Mouse (Mus musculus) liver, postnatal 0 days (tissue): ENCODE data around the gene Fbxo10. TPM values are rescaled to one million over a fixed set of nuclear protein-coding genes. Genes with fewer than 3 reads are reported as not detected.
"Not testable (repeated sequence)": the region's sequence is repeated elsewhere in the genome, so short reads cannot be mapped to it uniquely, and the experiment has no call there.

Experiments used
- ATAC-seq: fragments of 200-750 bp; cut with Nextera tagmentation; 2 replicates; pipeline ENCODE4 v1.8.0; 2017; ENCODE audit warnings: mild to moderate bottlenecking, moderate library complexity
- DNase-seq: peaks from one replicate; pipeline ENCODE4 v3.0.0-alpha.2; 2016
- H3K27ac ChIP-seq: fragments of 300-500 bp; sonication (generic); 2 replicates; pipeline ENCODE4 v1.5.1; 2014; ENCODE audit warnings: antibody characterized with exemption, moderate library complexity, mild to moderate bottlenecking, low read depth
- H3K27me3 ChIP-seq: fragments of 300-500 bp; sonication (generic); 2 replicates; pipeline ENCODE4 v1.6.1; 2014; ENCODE audit warnings: low read length, control low read depth, mixed read lengths; ENCODE audit not compliant: insufficient read depth
- H3K36me3 ChIP-seq: fragments of 300-500 bp; sonication (generic); replicated peaks from 2 replicates; pipeline ENCODE4 v1.6.1; 2014; ENCODE audit warnings: mild to moderate bottlenecking, control low read depth, low read length, moderate library complexity, mixed read lengths; ENCODE audit not compliant: insufficient read depth
- H3K4me1 ChIP-seq: fragments of 300-500 bp; sonication (generic); 2 replicates; pipeline ENCODE4 v1.6.1; 2014; ENCODE audit warnings: antibody characterized with exemption, mild to moderate bottlenecking, control low read depth; ENCODE audit not compliant: insufficient read depth
- H3K4me2 ChIP-seq: fragments of 300-500 bp; sonication (generic); 2 replicates; pipeline ENCODE4 v1.6.1; 2014; ENCODE audit warnings: low read depth, mild to moderate bottlenecking, low read length, moderate library complexity, mixed read lengths
- H3K4me3 ChIP-seq: fragments of 300-500 bp; sonication (generic); 2 replicates; pipeline ENCODE4 v1.5.1; 2014; ENCODE audit warnings: low read depth, low read length
- H3K9ac ChIP-seq: fragments of 300-500 bp; sonication (generic); replicated peaks from 2 replicates; pipeline ENCODE4 v1.6.1; 2014; ENCODE audit warnings: mild to moderate bottlenecking, moderate library complexity
- H3K9me3 ChIP-seq: fragments of 300-500 bp; sonication (generic); 2 replicates; pipeline ENCODE4 v1.6.1; 2016; ENCODE audit warnings: mild to moderate bottlenecking, control low read depth, low read length, mixed read lengths
- CTCF ChIP-seq: sonication (generic); IDR thresholded peaks from 2 replicates; pipeline ENCODE4 v1.5.1; 2016; ENCODE audit warnings: antibody characterized with exemption, low read depth
- EP300 ChIP-seq: IDR thresholded peaks from 2 replicates; pipeline ENCODE4 v1.6.1; 2016; ENCODE audit warnings: antibody characterized with exemption, low read depth, mild to moderate bottlenecking
- WGBS: fragments of 180-500 bp; shearing (Covaris S2); extraction: QIAGEN DNeasy Blood & Tissue Kit; methylation state at CpG from one replicate; pipeline ENCODE4 v1.1.7; 2014; ENCODE audit not compliant: insufficient replicate concordance; 5-methylcytosine and 5-hydroxymethylcytosine counted together
- polyA plus RNA-seq: library from polyadenylated mRNA; unstranded; fragments of >200 nt; fragmentation: Nextera tagmentation; extraction: Ambion mirVana; gene quantifications from 2 replicates; pipeline ENCODE4 v1.2.1, GENCODE M21; 2015

The Fbxo10 gene
- polyA plus RNA-seq, 1 experiment from 2014 or later = 2.0 TPM

GRCm38 (mm10) chr4:45107066-45107465 is 22.7 kb upstream of the Fbxo10 start:
- 0 out of 2 replicates have a peak, but pooled peaks have one; percentile 24 for ATAC-seq
- peak overlapping the region; percentile 83 for H3K27ac ChIP-seq

GRCm38 (mm10) chr4:45106409-45106808 is 22.0 kb upstream of the Fbxo10 start:
- peak overlapping the region; percentile 71 for H3K4me2 ChIP-seq
- no peak overlapping the region for H3K27ac ChIP-seq
- ATAC-seq (no peak), DNase-seq (no peak)
- peak overlapping the region; percentile 63 for H3K4me3 ChIP-seq
- peaks cover 15% of the 10 kb centered on the region for H3K4me1 ChIP-seq
- H3K9ac ChIP-seq = no peak overlapping the region; the same call in 1 of the 2 replicates
- WGBS = 43% methylated on average over 5 of the region's 5 CpGs
- peaks cover 23% of the 10 kb centered on the region for H3K36me3 ChIP-seq
- no peaks in the 10 kb centered on the region for H3K27me3 ChIP-seq
- TF ChIP-seq CTCF = peak; percentile 29; the same call in 1 of the 2 replicates
- TF ChIP-seq EP300 = no peak
- H3K9me3 ChIP-seq = no peaks in the 10 kb centered on the region

More at GRCm38 (mm10) chr4:45107066-45107465, 22.7 kb upstream of the Fbxo10 start:
- H3K4me3 ChIP-seq = peak overlapping the region; percentile 63
- peaks cover 23% of the 10 kb centered on the region for H3K36me3 ChIP-seq
- H3K4me2 ChIP-seq = peak overlapping the region; percentile 71
- no peaks in the 10 kb centered on the region for H3K27me3 ChIP-seq
- no peak for DNase-seq
- WGBS = 4% methylated on average over 4 of the region's 4 CpGs
- TF ChIP-seq EP300 (no peak), CTCF (no peak)
- H3K4me1 ChIP-seq = peaks cover 15% of the 10 kb centered on the region
- peak overlapping the region; percentile 77 for H3K9ac ChIP-seq
- H3K9me3 ChIP-seq = no peaks in the 10 kb centered on the region

- TF ChIP-seq CTCF (peak; percentile 96), EP300 (no peak)
- ATAC-seq (no peak), DNase-seq (peak; percentile 82)
- no peak overlapping the region for H3K27ac ChIP-seq
- no peaks in the 10 kb centered on the region for H3K4me1 ChIP-seq
- H3K36me3 ChIP-seq = no peaks in the 10 kb centered on the region; the same call in 1 of the 2 replicates
- H3K9me3 ChIP-seq = no peaks in the 10 kb centered on the region
- no peak overlapping the region for H3K9ac ChIP-seq
- no peaks in the 10 kb centered on the region for H3K27me3 ChIP-seq
- no peak overlapping the region for H3K4me3 ChIP-seq
- H3K4me2 ChIP-seq = no peak overlapping the region
- WGBS = 24% methylated on average over 7 of the region's 7 CpGs
Measured at GRCm38 (mm10) chr4:45097198-45097872, 12.9 kb upstream of the Fbxo10 start.

GRCm38 (mm10) chr4:45084895-45085290 is 489 bp upstream of the Fbxo10 start:
- peak overlapping the region; percentile 100 for H3K4me2 ChIP-seq
- H3K4me1 ChIP-seq = peaks cover 15% of the 10 kb centered on the region; the same call in 1 of the 2 replicates
- 52% methylated on average over 8 of the region's 8 CpGs for WGBS
- peak overlapping the region; percentile 95 for H3K4me3 ChIP-seq
- DNase-seq (no peak), ATAC-seq (no peak)
- H3K27me3 ChIP-seq = no peaks in the 10 kb centered on the region
- H3K9me3 ChIP-seq = no peaks in the 10 kb centered on the region
- H3K27ac ChIP-seq = no peak overlapping the region
- no peak for TF ChIP-seq EP300
- H3K9ac ChIP-seq = no peak overlapping the region; the same call in 1 of the 2 replicates
- no peaks in the 10 kb centered on the region for H3K36me3 ChIP-seq

GRCm38 (mm10) chr4:45083487-45083886 is 917 bp downstream of the Fbxo10 start:
- no peaks in the 10 kb centered on the region for H3K9me3 ChIP-seq
- H3K4me2 ChIP-seq = peak overlapping the region; percentile 100
- 6% methylated on average over 8 of the region's 8 CpGs for WGBS
- no peak overlapping the region for H3K27ac ChIP-seq
- H3K4me3 ChIP-seq = peak overlapping the region; percentile 95
- H3K9ac ChIP-seq = peak overlapping the region; percentile 87
- H3K4me1 ChIP-seq = peaks cover 15% of the 10 kb centered on the region; the same call in 1 of the 2 replicates
- no peak for TF ChIP-seq CTCF
- TF ChIP-seq EP300 = no peak
- ATAC-seq (no peak), DNase-seq (no peak)
- peaks cover 5% of the 10 kb centered on the region; the same call in 1 of the 2 replicates for H3K36me3 ChIP-seq
- no peaks in the 10 kb centered on the region for H3K27me3 ChIP-seq

GRCm38 (mm10) chr4:45082951-45083350 is 1.5 kb downstream of the Fbxo10 start:
- WGBS = 83% methylated on average over 9 of the region's 9 CpGs
- Histone ChIP-seq H3K4me1 (peaks cover 15% of the 10 kb centered on the region; the same call in 1 of the 2 replicates), H3K36me3 (peaks cover 7% of the 10 kb centered on the region; the same call in 1 of the 2 replicates), H3K27me3 (no peaks in the 10 kb centered on the region), H3K4me2 (peak overlapping the region; percentile 100), H3K27ac (no peak overlapping the region), H3K4me3 (0 out of 2 replicates have a peak overlapping the region, but pooled peaks have one; percentile 7), H3K9ac (no peak overlapping the region), H3K9me3 (no peaks in the 10 kb centered on the region)
- no peak for DNase-seq
- ATAC-seq = no peak
- TF ChIP-seq CTCF (no peak), EP300 (no peak)

- H3K4me1 ChIP-seq = peaks cover 12% of the 10 kb centered on the region; the same call in 1 of the 2 replicates
- not testable (repeated sequence) for H3K36me3 ChIP-seq, ATAC-seq, H3K27ac ChIP-seq, H3K9me3 ChIP-seq, H3K4me3 ChIP-seq, H3K4me2 ChIP-seq, H3K27me3 ChIP-seq, DNase-seq, H3K9ac ChIP-seq
- 81% methylated on average over 4 of the region's 4 CpGs for WGBS
Measured at GRCm38 (mm10) chr4:45081041-45081440, 3.4 kb downstream of the Fbxo10 start.
